Mouse (Mus musculus): ENCODE measurements at regions not wholly inside any gene's neighbourhood (a gene's known extent, or its start where the extent isn't known, plus 50 kb on each side); places are given as distances from the start of the nearest gene placed in this dataset.

DNA sequence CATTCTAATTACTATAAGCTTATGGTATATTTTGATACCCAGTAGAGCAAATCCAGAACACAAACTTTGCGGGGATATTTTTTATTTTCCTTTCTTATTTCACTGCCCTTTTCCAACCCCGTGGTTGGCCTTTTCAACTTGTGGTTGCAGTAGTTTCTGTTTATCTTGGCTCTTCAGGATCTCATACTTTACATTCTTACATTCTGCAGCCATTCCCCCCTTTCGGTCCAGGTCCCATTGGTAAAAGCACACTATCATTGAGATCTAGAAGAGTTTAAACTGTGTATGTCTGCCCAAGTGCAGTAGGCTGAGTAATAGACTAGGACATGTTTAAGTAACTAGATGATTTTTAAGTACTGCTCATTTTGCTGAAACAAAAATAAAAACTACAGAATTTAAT lies 279.1 kb downstream of the Sim1 start:
- H3K27me3 ChIP-seq (ENCODE audit: control insufficient read depth in 1 of 2, insufficient read depth in 2 of 2, low read length in 2 of 2), result no peaks in the 10 kb centered on the region; a peak in 1 of 4 replicates
- H3K27ac ChIP-seq (ENCODE audit: control insufficient read depth, low read depth, low read length), result no peak overlapping the region
- no peaks in the 10 kb centered on the region for H3K9me3 ChIP-seq (replicated peaks; ENCODE audit: insufficient read depth, low read length)
- no peak overlapping the region for H3K9ac ChIP-seq (ENCODE audit: control insufficient read depth, low read depth, low read length, poor library complexity, severe bottlenecking)
- H3K4me1 ChIP-seq (ENCODE audit: control insufficient read depth in 1 of 2, insufficient read depth in 2 of 2, low read length in 2 of 2), result no peaks in the 10 kb centered on the region
- H3K36me3 ChIP-seq (ENCODE audit: control insufficient read depth in 1 of 2, insufficient read depth in 2 of 2, low read length in 2 of 2), result no peaks in the 10 kb centered on the region
- no peak for TF ChIP-seq BHLHE40 (IDR thresholded peaks at IDR 0.05; ENCODE audit: borderline replicate concordance, low read depth, low read length)
- no peak overlapping the region for H3K4me3 ChIP-seq (ENCODE audit: control insufficient read depth in 1 of 2, insufficient read depth in 1 of 2, low read depth in 2 of 2, low read length in 2 of 2)
- DNase-seq (ENCODE audit: low read depth, low spot score), result no peak
- H3K79me2 ChIP-seq (ENCODE audit: control insufficient read depth, insufficient read depth, low read length, poor library complexity), result no peaks in the 10 kb centered on the region

DNA sequence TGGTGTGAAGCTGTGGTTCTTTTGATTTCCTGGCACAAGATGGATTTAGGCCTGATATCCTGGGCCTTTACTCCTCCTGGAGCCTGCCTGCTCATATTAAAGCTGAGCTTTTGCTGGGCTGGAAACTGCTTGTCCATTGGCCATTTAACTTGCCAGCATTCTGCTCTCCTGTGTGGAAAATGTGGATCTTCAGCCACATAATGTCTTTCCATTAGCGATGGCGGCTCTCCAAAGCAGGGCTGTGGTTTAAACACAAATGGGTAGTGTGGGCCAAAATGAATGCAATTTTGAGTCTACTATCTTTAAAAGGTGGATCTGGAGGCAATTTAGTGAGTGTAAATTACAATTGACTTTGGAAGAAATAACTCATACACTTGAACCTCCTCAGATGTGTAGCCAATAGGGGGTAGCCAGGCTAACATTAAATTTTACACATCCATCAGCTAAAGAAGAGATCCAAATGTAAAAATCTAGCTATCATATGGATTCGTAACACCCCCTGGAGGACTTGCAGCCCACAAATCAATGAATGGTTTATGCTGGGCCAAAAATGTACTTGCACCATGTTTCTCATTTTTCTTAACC lies 281.5 kb downstream of the Sim1 start:
- no peaks in the 10 kb centered on the region for H3K9me3 ChIP-seq (replicated peaks; ENCODE audit: insufficient read depth, low read length)
- H3K27ac ChIP-seq (ENCODE audit: control insufficient read depth, low read depth, low read length), result no peak overlapping the region
- DNase-seq (ENCODE audit: low read depth, low spot score), result no peak
- no peaks in the 10 kb centered on the region for H3K4me1 ChIP-seq (ENCODE audit: control insufficient read depth in 1 of 2, insufficient read depth in 2 of 2, low read length in 2 of 2)
- TF ChIP-seq RAD21 (IDR thresholded peaks at IDR 0.05; ENCODE audit: low read depth, low read length) (no peak), MAFK (IDR thresholded peaks at IDR 0.05; ENCODE audit: borderline replicate concordance, low read depth, low read length) (no peak), TAL1 (IDR thresholded peaks at IDR 0.05; ENCODE audit: low read length) (no peak), MYC (IDR thresholded peaks at IDR 0.05; ENCODE audit: low read depth, low read length) (no peak), RCOR1 (IDR thresholded peaks at IDR 0.05; ENCODE audit: low read depth, low read length) (no peak), ZNF384 (IDR thresholded peaks at IDR 0.05; ENCODE audit: low read depth, low read length) (no peak), GATA1 (IDR thresholded peaks at IDR 0.05; ENCODE audit: low read depth, low read length) (no peak), MXI1 (IDR thresholded peaks at IDR 0.05; ENCODE audit: low read depth, low read length) (no peak), JUND (IDR thresholded peaks at IDR 0.05; ENCODE audit: low read depth, low read length) (no peak), SIN3A (IDR thresholded peaks at IDR 0.05; ENCODE audit: low read length) (no peak)
- no peak overlapping the region for H3K9ac ChIP-seq (ENCODE audit: control insufficient read depth, low read depth, low read length, poor library complexity, severe bottlenecking)
- H3K4me3 ChIP-seq (ENCODE audit: control insufficient read depth in 1 of 2, insufficient read depth in 1 of 2, low read depth in 2 of 2, low read length in 2 of 2), result no peak overlapping the region
- no peaks in the 10 kb centered on the region for H3K36me3 ChIP-seq (ENCODE audit: control insufficient read depth in 1 of 2, insufficient read depth in 2 of 2, low read length in 2 of 2)
- H3K27me3 ChIP-seq (ENCODE audit: control insufficient read depth in 1 of 2, insufficient read depth in 2 of 2, low read length in 2 of 2), result no peaks in the 10 kb centered on the region; a peak in 1 of 4 replicates
- H3K79me2 ChIP-seq (ENCODE audit: control insufficient read depth, insufficient read depth, low read length, poor library complexity), result no peaks in the 10 kb centered on the region

DNA sequence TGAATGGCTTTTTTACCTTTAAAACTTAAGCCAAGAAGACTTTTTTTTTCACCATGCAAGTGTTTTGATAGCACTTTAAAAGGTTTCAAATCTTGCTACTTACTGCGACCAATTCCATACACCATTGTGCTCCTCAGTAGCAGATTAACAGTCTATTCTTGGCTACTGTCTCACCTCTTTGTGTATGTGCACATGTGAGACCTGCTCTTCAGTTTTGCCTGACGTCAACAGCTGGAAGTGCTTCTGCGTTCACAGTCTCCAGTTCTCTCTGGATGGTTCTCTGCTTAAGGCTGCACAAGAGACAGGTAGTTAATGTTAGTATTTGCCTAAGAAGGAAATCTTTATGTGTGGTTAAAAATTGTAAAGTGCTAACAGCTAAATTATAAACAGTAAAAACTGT lies 282.1 kb downstream of the Sim1 start:
- Histone ChIP-seq H3K79me2 (ENCODE audit: control insufficient read depth, insufficient read depth, low read length, poor library complexity) (no peaks in the 10 kb centered on the region), H3K27me3 (ENCODE audit: control insufficient read depth in 1 of 2, insufficient read depth in 2 of 2, low read length in 2 of 2) (no peaks in the 10 kb centered on the region; a peak in 1 of 4 replicates), H3K36me3 (ENCODE audit: control insufficient read depth in 1 of 2, insufficient read depth in 2 of 2, low read length in 2 of 2) (no peaks in the 10 kb centered on the region), H3K9ac (ENCODE audit: control insufficient read depth, low read depth, low read length, poor library complexity, severe bottlenecking) (no peak overlapping the region), H3K4me1 (ENCODE audit: control insufficient read depth in 1 of 2, insufficient read depth in 2 of 2, low read length in 2 of 2) (no peaks in the 10 kb centered on the region), H3K9me3 (replicated peaks; ENCODE audit: insufficient read depth, low read length) (no peaks in the 10 kb centered on the region), H3K4me3 (ENCODE audit: control insufficient read depth in 1 of 2, insufficient read depth in 1 of 2, low read depth in 2 of 2, low read length in 2 of 2) (no peak overlapping the region), H3K27ac (ENCODE audit: control insufficient read depth, low read depth, low read length) (no peak overlapping the region)
- no peak for TF ChIP-seq CHD2 (IDR thresholded peaks at IDR 0.05; ENCODE audit: low read length)
- no peak for DNase-seq (ENCODE audit: low read depth, low spot score)
